Mouse (Mus musculus) embryo, embryonic 10 days (tissue): Measurements from ENCODE around the gene Ssxb3.
"Not testable (repeated sequence)": the region's sequence is repeated elsewhere in the genome, so short reads cannot be mapped to it uniquely, and the experiment has no call there.

Experiments
- DNase-seq: peaks from one replicate; pipeline ENCODE4 v3.0.0-alpha.2; 2015; ENCODE audit warnings: low spot score

Gene Ssxb3

GRCm38 (mm10) chrX:8591716-8592115 is at the start of gene Ssxb3:
Gene Ssxb3 (minus strand): TSS chrX:8591816.
- not testable (repeated sequence) for DNase-seq

GRCm38 (mm10) chrX:8548155-8548554 is 43.5 kb downstream of the Ssxb3 start, which contains the start of gene Ssxb6:
Gene Ssxb6 (minus strand): TSS chrX:8548255.
- not testable (repeated sequence) for DNase-seq
